Mouse (Mus musculus) hindlimb bud, embryonic 11.5 days (tissue): ENCODE data around the gene Adam17.
"Not testable (repeated sequence)": the region's sequence is repeated elsewhere in the genome, so short reads cannot be mapped to it uniquely, and the experiment has no call there.

Source experiments
- DNase-seq: peaks from one replicate; pipeline ENCODE4 v3.0.0-alpha.2; 2012; ENCODE audit warnings: low read depth, low spot score; ENCODE audit errors: extremely low spot score

The Adam17 gene

GRCm38 (mm10) chr12:21373100-21373819 is at the start of gene Adam17:
Gene Adam17 (minus strand): TSS chr12:21373632.
- peak; percentile 67 for DNase-seq

- no peak for DNase-seq
These were observed 45.2 kb upstream of the Adam17 start for GRCm38 (mm10) chr12:21418621-21419131.

- DNase-seq: no peak
These were observed 44.7 kb upstream of the Adam17 start for GRCm38 (mm10) chr12:21418083-21418482.

DNA sequence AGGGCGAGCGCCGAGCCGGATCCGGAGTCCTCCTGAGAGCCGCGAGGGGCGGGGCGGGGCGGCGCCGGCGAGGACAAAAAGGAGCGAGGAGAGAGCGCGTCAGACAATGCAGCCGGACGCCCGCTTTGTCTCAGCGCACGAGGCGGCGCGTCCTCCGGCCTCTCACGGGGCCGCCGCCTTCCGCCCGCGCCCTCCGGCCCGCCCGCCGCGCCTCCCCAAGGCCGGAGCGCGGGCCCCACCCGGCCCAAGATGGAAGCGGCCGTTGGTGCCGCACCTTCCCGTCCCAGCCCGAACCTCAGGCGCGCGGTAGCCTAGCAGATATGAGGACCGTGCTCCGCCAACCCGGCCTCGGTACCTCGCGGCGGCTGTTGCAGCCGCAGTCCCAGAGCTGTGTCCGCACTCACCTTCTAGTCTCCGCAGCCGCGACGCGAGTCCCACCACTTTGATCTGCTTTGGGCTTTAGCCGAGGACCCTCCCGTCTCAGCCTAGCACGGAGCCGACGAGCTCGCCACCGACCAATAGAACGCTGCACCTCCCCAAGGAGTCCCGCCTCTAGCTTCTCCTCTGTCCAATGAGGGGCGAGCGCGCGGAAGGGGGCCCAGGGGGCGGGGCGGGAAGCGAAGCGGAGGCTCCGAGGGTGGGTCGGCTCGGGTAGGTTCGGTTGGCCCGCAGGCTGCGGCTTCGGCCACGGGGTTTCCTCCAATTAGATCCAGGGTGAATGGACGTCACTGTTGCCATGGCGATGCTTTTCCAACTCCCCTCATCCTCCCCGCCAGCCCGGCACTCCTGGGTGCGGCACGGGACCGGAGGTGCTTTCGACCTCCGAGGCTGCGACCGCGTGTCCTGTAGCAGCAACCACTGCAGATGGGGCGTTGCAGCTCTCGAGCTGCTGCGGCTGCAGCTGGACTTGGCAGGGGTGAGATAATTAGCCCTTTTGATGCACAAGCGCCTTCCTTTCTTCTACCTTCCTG is 44.0 kb upstream of the Adam17 start, which contains the start of gene Ywhaq:
TSS of gene Ywhaq (minus strand) at position 538 of the 971 bp plus-strand sequence.
- peak; percentile 96 for DNase-seq

GRCm38 (mm10) chr12:21416506-21416905 is 43.1 kb upstream of the Adam17 start:
- DNase-seq: no peak

DNA sequence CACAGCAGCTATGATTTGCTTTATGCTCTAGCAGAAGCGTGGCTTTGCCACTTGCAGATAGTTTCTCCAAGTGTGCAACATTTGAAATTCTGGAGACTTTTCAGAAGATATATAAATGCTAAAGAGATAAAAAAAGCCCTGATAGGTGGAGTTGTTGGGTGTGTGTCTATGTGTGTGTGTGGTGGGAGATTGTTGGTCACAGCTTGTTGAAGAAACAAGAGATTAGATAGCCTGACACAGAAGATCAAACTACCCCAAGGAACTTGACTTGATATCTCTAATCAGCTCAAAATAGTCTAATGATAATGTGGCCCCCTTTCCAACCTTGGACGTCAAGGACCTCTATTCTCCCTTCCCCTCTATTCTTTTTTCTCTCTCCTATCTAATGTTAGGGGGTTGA is 37.2 kb upstream of the Adam17 start:
- DNase-seq: no peak

DNA sequence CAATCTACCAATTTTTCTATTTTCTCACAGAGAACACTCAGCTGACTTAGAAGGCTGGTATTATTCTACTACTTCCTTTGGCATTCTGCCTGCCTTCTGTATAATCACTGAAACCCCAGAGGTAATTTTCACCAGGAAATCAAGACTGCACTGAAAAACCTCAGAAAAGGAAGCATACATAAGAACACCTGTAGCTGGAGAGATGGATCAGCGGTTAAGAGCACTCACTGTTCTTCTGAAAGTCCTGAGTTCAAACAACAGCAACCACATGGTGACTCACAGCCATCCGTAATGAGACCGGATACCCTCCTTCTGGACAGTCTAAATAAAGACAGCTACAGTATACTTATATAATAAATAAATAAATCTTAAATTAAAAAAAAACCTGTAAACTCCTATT is 36.2 kb upstream of the Adam17 start:
- DNase-seq: no peak

GRCm38 (mm10) chr12:21408789-21409367 is 35.4 kb upstream of the Adam17 start:
- DNase-seq: no peak

- DNase-seq: no peak
These were observed 29.3 kb upstream of the Adam17 start for GRCm38 (mm10) chr12:21402771-21403170.

GRCm38 (mm10) chr12:21386201-21386600 is 12.8 kb upstream of the Adam17 start:
- no peak for DNase-seq

DNA sequence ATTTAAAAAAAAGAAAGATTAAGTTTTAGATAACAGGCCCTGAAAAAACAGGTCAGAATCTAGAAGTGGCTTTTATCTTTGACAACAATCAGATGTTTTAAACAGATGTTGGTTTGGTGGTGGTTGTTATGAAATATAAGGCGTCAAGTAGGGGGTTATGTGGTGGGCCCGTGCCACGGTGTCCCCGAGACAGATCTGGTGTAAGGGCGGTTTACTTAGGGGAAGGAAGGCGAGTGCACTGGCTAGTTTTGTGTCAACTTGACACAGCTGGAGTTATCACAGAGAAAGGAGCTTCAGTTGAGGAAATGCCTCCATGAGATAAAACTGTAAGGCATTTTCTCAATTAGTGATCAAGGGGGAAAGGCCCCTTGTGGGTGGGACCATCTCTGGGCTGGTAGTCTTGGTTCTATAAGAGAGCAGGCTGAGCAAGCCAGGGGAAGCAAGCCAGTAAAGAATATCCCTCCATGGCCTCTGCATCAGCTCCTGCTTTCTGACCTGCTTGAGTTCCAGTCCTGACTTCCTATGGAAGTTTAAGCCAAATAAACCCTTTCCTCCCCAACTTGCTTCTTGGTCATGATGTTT is 5.4 kb upstream of the Adam17 start:
- DNase-seq: not testable (repeated sequence)

GRCm38 (mm10) chr12:21375376-21376157 is 2.1 kb upstream of the Adam17 start:
- DNase-seq: no peak

- DNase-seq: no peak
These were observed 516 bp upstream of the Adam17 start for GRCm38 (mm10) chr12:21373820-21374475.

DNA sequence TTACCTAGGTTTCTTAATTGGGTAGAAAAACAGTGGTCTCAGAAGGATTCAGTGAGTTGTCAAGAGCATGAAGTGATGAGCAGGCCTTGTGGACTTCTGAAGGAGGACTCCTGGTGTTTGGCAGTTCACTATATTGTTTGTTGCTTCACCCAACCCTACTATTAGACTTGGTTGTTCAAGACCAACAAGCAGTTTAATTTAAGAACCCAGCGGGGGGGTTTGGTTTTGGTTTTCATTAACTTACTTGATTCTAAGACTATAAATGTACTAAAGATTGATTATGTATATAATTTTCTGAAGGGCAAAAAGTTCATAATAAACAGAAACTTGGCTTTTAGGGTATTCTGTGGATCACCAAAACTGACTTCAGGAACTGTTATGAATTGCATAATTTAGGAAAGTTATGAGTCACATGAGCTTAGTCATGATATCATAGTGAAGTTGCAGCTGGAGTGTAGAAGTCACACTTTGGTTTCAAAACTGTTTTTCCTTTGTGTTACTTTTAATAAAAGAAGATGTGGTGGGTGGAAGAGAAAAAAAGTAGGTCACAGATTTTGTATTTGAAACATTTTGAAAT is 3.3 kb downstream of the Adam17 start:
- DNase-seq: no peak

DNA sequence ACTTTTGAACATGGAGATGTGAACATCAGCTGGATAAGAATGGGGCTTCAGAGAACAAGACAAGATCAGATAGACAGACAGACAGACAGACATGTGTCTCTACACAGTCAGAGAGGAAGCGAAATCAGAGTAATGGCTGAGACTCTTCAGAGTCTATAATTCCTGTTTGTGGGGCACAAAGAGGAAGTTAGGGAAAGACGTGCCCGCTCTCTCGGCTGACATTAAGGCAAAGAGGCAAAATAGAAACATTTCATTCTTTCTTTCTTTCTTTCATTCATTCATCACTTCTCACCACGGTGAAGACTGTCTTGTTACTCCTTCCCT is 4.4 kb downstream of the Adam17 start:
- no peak for DNase-seq

- no peak for DNase-seq
These were observed 4.9 kb downstream of the Adam17 start for GRCm38 (mm10) chr12:21368376-21369086.

- no peak for DNase-seq
These were observed 8.6 kb downstream of the Adam17 start for GRCm38 (mm10) chr12:21364624-21365435.

DNA sequence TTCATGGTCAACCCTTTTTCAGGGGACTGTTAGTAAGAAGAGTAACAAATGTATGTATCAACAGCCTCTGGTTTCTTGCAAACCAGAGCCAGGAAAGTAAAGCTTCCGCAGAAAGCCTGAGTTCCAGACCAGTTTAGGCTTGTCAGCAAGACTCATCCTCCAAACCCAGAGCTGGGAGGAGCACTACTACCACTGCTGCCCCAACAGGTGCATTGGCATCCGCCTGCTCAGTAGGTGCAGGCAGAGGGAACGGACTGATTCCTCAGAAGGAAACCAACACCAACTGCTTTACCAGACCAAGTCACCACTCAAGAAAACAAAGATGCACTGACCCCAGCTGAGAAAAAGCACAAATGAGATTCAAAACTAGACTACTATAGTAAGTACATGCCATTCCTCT is 10.2 kb downstream of the Adam17 start:
- DNase-seq: no peak
